Mouse (Mus musculus): Measurements from ENCODE around the gene Bpifb3. TPM values are rescaled to one million over a fixed set of nuclear protein-coding genes. Genes with fewer than 3 reads are reported as not detected.

Bpifb3 gene
- polyA plus RNA-seq (2014; fragmentation: Nextera tagmentation; extraction: Ambion mirVana): not detected in 2 replicates

DNA sequence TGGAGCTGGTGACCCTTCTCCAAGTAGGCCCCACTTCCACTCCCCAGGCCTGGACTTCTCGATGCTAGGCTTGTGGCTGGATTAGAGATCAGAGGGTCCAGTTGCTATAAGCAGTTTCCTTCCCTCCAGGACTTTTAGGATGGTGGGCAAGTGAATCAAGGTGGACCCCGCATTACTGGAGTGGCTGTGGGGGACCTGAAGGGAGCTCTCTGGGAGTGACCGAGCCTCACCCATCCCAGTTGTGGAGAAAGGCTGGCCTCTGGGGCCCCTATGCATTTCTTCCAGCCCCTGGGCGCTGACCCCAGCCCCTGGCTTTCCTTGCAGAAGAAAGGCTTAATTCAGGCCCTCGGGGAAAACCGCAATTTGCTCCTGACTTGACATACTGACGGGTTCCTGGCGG, at the start of gene Bpifb3:
TSS of gene Bpifb3 (plus strand) at position 301 of the 400 bp plus-strand sequence.
- Histone ChIP-seq H3K9ac (ENCODE audit: low read length) (no peak within 1 kb of the TSS), H3K27me3 (ENCODE audit: control insufficient read depth, insufficient read depth, low read length) (no peaks in the 10 kb centered on the region), H3K4me2 (ENCODE audit: low read length) (no peak within 1 kb of the TSS), H3K27ac (replicated peaks in 1 of 2; ENCODE audit: control insufficient read depth in 1 of 2, insufficient read depth in 1 of 2, low read depth in 2 of 2, low read length in 2 of 2) (no peak within 1 kb of the TSS), H3K36me3 (ENCODE audit: control insufficient read depth, insufficient read depth, low read length) (no peaks in the 10 kb centered on the region), H3K4me1 (ENCODE audit: control insufficient read depth in 2 of 2, insufficient read depth in 2 of 2, low read length in 2 of 2) (0 out of 4 replicates have a peak, but pooled peaks cover 0 to 2% of the 10 kb centered on the region in 2 experiments), H3K9me3 (ENCODE audit: control insufficient read depth, low read length) (no peaks in the 10 kb centered on the region), H3K4me3 (ENCODE audit: control insufficient read depth in 1 of 2, insufficient read depth in 1 of 2, low read depth in 1 of 2, low read length in 2 of 2) (no peak within 1 kb of the TSS)
- no peak for ATAC-seq (ENCODE audit: insufficient number of reproducible peaks, insufficient read depth, low FRiP score, low read depth)
- WGBS: 73% methylated on average over 8 of the region's 8 CpGs

DNA sequence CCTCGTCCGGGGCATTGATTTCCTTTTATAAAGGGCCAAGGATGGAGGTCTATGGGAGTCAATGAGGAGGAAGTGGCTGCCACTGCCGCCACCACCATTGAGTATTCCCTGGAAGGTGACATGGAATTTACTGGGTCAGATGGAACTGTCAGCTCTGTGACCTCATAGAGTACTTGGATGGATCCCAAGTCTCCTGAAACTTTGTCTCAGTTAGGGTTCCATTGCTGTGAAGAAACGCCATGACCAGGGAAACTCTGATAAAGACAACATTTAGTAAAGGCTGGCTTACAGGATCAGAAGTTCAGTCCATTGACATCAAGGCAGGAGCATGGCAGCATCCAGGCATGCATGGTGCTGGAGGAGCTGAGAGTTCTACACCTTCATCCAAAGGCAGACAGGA, 47.0 kb upstream of the Bpifb3 start, which contains the start of gene Sun5:
TSS of gene Sun5 (minus strand) at position 101 of the 400 bp plus-strand sequence.
- Histone ChIP-seq H3K4me1 (ENCODE audit: control insufficient read depth in 2 of 2, insufficient read depth in 2 of 2, low read length in 2 of 2) (no peaks in the 10 kb centered on the region), H3K9ac (ENCODE audit: low read length) (no peak within 1 kb of the TSS), H3K4me3 (ENCODE audit: control insufficient read depth in 1 of 2, insufficient read depth in 1 of 2, low read depth in 1 of 2, low read length in 2 of 2) (no peak within 1 kb of the TSS), H3K27ac (replicated peaks in 1 of 2; ENCODE audit: control insufficient read depth in 1 of 2, insufficient read depth in 1 of 2, low read depth in 2 of 2, low read length in 2 of 2) (no peak within 1 kb of the TSS), H3K27me3 (ENCODE audit: control insufficient read depth, insufficient read depth, low read length) (no peaks in the 10 kb centered on the region), H3K36me3 (ENCODE audit: control insufficient read depth, insufficient read depth, low read length) (no peaks in the 10 kb centered on the region), H3K9me3 (ENCODE audit: control insufficient read depth, low read length) (no peaks in the 10 kb centered on the region), H3K4me2 (ENCODE audit: low read length) (no peak within 1 kb of the TSS)
- ATAC-seq (ENCODE audit: insufficient number of reproducible peaks, insufficient read depth, low FRiP score, low read depth): no peak
- WGBS: 82% methylated on average over 4 of the region's 4 CpGs

DNA sequence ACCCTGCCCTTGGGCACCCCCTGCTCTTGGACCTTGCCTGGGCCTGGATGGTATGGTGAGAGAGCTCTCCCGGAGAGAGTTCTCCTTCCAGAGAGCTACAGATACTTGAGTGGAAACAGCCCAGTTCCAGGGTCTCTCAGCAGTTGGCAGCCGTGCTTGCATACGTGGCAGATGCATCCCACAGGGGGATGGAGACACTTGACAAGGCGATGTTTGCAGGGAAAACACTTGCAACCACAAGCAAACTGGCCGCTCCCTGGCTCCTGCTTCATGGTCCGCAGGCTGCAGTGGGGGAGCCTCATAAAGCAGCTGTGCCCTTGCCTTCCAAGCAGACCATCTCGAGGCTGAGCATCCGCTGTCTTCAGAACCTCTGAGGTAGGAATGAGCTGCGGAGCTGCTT, 43.3 kb upstream of the Bpifb3 start, which contains the start of gene Bpifb2:
TSS of gene Bpifb2 (plus strand) at position 301 of the 400 bp plus-strand sequence.
- H3K27me3 ChIP-seq (ENCODE audit: control insufficient read depth, insufficient read depth, low read length): no peaks in the 10 kb centered on the region
- ATAC-seq (ENCODE audit: insufficient number of reproducible peaks, insufficient read depth, low FRiP score, low read depth): no peak
- no peaks in the 10 kb centered on the region for H3K36me3 ChIP-seq (ENCODE audit: control insufficient read depth, insufficient read depth, low read length)
- H3K4me2 ChIP-seq (ENCODE audit: low read length): no peak within 1 kb of the TSS
- no peak within 1 kb of the TSS for H3K9ac ChIP-seq (ENCODE audit: low read length)
- no peaks in the 10 kb centered on the region for H3K4me1 ChIP-seq (ENCODE audit: control insufficient read depth in 2 of 2, insufficient read depth in 2 of 2, low read length in 2 of 2)
- WGBS: 61% methylated on average over 9 of the region's 9 CpGs
- no peaks in the 10 kb centered on the region for H3K9me3 ChIP-seq (ENCODE audit: control insufficient read depth, low read length)
- H3K27ac ChIP-seq (replicated peaks in 1 of 2; ENCODE audit: control insufficient read depth in 1 of 2, insufficient read depth in 1 of 2, low read depth in 2 of 2, low read length in 2 of 2): no peak within 1 kb of the TSS
- H3K4me3 ChIP-seq (ENCODE audit: control insufficient read depth in 1 of 2, insufficient read depth in 1 of 2, low read depth in 1 of 2, low read length in 2 of 2): no peak within 1 kb of the TSS

DNA sequence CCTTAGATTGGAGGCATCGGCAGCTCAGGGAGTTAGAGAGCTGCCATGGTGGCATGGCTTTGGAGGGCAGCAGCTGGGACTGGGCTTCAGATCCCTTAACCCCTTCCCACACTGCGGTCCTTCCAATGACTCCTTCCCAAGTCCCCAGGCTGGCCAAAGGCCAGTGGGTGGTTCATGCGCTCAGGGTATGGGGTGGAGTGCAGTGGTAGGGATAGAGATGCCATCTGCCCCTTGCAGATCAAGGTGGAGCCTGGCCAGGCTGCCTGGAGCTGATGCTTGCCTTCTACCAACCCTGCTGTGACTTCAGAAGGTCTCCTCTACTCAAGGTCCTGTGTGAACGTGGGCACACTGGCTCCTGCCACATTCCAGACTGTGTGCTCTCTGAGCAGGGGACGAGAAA, 18.9 kb upstream of the Bpifb3 start:
- 75% methylated on average over 5 of the region's 5 CpGs for WGBS
- Histone ChIP-seq H3K4me2 (ENCODE audit: low read length) (no peak overlapping the region), H3K27me3 (ENCODE audit: control insufficient read depth, insufficient read depth, low read length) (no peaks in the 10 kb centered on the region), H3K9me3 (ENCODE audit: control insufficient read depth, low read length) (no peaks in the 10 kb centered on the region), H3K9ac (ENCODE audit: low read length) (no peak overlapping the region), H3K36me3 (ENCODE audit: control insufficient read depth, insufficient read depth, low read length) (no peaks in the 10 kb centered on the region), H3K27ac (replicated peaks in 1 of 2; ENCODE audit: control insufficient read depth in 1 of 2, insufficient read depth in 1 of 2, low read depth in 2 of 2, low read length in 2 of 2) (no peak overlapping the region), H3K4me1 (ENCODE audit: control insufficient read depth in 2 of 2, insufficient read depth in 2 of 2, low read length in 2 of 2) (peaks cover 0 to 2% of the 10 kb centered on the region in 2 experiments; a peak in 1 of 4 replicates), H3K4me3 (ENCODE audit: control insufficient read depth in 1 of 2, insufficient read depth in 1 of 2, low read depth in 1 of 2, low read length in 2 of 2) (no peak overlapping the region)
- no peak for ATAC-seq (ENCODE audit: insufficient number of reproducible peaks, insufficient read depth, low FRiP score, low read depth)

DNA sequence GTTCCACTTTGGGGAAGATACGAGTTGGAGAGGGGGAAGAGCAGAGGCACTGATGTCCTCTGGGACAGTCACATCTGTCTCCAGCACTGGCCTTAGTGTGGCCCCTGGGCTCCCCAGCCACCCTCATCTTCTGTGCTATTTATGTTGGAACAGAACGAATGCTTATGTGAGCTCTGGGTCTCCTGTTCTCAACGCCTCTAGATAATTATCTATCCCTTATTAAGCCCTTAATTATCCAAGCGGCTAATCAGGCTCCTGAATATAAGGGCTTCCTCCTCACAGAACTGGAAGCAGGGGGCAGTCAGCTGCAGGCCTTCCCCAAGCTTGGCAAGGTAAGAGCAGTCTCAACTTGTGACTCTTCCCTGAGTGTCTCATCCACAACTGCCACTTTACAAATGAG, 17.9 kb upstream of the Bpifb3 start, which contains the start of gene Bpifb6:
TSS of gene Bpifb6 (plus strand) at position 301 of the 400 bp plus-strand sequence.
- no peak within 1 kb of the TSS for H3K4me2 ChIP-seq (ENCODE audit: low read length)
- H3K9me3 ChIP-seq (ENCODE audit: control insufficient read depth, low read length): no peaks in the 10 kb centered on the region
- no peak for ATAC-seq (ENCODE audit: insufficient number of reproducible peaks, insufficient read depth, low FRiP score, low read depth)
- H3K27ac ChIP-seq (replicated peaks in 1 of 2; ENCODE audit: control insufficient read depth in 1 of 2, insufficient read depth in 1 of 2, low read depth in 2 of 2, low read length in 2 of 2): no peak within 1 kb of the TSS
- WGBS: 63% methylated on average over 4 of the region's 4 CpGs
- no peak within 1 kb of the TSS for H3K9ac ChIP-seq (ENCODE audit: low read length)
- no peaks in the 10 kb centered on the region for H3K36me3 ChIP-seq (ENCODE audit: control insufficient read depth, insufficient read depth, low read length)
- H3K4me3 ChIP-seq (ENCODE audit: control insufficient read depth in 1 of 2, insufficient read depth in 1 of 2, low read depth in 1 of 2, low read length in 2 of 2): no peak within 1 kb of the TSS
- peaks cover 0 to under 1% of the 10 kb centered on the region in 2 experiments; a peak in 1 of 4 replicates for H3K4me1 ChIP-seq (ENCODE audit: control insufficient read depth in 2 of 2, insufficient read depth in 2 of 2, low read length in 2 of 2)
- no peaks in the 10 kb centered on the region for H3K27me3 ChIP-seq (ENCODE audit: control insufficient read depth, insufficient read depth, low read length)

DNA sequence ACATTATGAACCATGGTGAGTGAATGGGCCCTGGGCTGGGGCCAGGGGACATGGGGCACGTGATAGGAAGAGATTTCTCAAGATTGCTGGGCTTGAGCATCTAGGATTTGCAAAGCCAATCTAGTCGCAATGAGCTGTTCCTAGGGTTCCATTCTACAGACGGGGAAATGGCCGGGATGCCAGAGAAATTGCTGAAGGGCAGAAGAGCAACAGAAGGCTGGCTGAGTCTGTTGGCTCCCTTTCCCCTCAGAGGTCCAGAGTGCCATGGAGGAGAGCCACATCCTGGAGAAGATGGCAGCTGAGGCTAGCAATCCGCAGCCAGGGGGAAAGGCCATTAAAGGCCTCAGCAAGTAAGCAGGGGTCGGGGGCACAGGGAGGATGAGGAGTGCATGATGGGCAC, 15.3 kb upstream of the Bpifb3 start:
- no peaks in the 10 kb centered on the region for H3K4me1 ChIP-seq (ENCODE audit: control insufficient read depth in 2 of 2, insufficient read depth in 2 of 2, low read length in 2 of 2)
- WGBS: 71% methylated on average over 6 of the region's 6 CpGs
- no peaks in the 10 kb centered on the region for H3K27me3 ChIP-seq (ENCODE audit: control insufficient read depth, insufficient read depth, low read length)
- H3K36me3 ChIP-seq (ENCODE audit: control insufficient read depth, insufficient read depth, low read length): no peaks in the 10 kb centered on the region
- no peaks in the 10 kb centered on the region for H3K9me3 ChIP-seq (ENCODE audit: control insufficient read depth, low read length)
- H3K4me2 ChIP-seq (ENCODE audit: low read length): no peak overlapping the region
- ATAC-seq (ENCODE audit: insufficient number of reproducible peaks, insufficient read depth, low FRiP score, low read depth): no peak
- no peak overlapping the region for H3K4me3 ChIP-seq (ENCODE audit: control insufficient read depth in 1 of 2, insufficient read depth in 1 of 2, low read depth in 1 of 2, low read length in 2 of 2)
- no peak overlapping the region for H3K27ac ChIP-seq (replicated peaks in 1 of 2; ENCODE audit: control insufficient read depth in 1 of 2, insufficient read depth in 1 of 2, low read depth in 2 of 2, low read length in 2 of 2)
- H3K9ac ChIP-seq (ENCODE audit: low read length): no peak overlapping the region

DNA sequence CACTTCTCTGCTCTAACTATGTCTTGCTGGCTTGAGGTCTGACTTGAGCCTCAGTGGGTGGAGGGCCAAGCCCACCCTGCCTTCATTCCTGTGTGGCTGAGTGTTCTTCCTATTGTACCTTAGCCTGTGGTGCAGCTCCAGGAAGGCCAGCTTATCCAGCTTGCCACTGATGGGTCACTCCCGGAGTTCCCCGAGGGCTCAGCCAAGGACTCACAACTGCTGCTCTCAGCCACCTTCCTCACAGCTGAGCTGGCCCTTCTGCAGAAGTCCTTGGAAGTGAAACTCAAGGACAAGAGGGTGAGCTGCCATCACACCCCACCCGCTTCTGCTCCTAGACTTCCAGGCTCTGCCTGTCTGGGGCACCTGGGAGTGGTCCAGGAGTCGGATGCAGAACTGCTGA, 11.4 kb upstream of the Bpifb3 start:
- H3K27me3 ChIP-seq (ENCODE audit: control insufficient read depth, insufficient read depth, low read length): no peaks in the 10 kb centered on the region
- no peaks in the 10 kb centered on the region for H3K4me1 ChIP-seq (ENCODE audit: control insufficient read depth in 2 of 2, insufficient read depth in 2 of 2, low read length in 2 of 2)
- H3K27ac ChIP-seq (replicated peaks in 1 of 2; ENCODE audit: control insufficient read depth in 1 of 2, insufficient read depth in 1 of 2, low read depth in 2 of 2, low read length in 2 of 2): no peak overlapping the region
- 81% methylated on average over 4 of the region's 4 CpGs for WGBS
- no peak overlapping the region for H3K4me2 ChIP-seq (ENCODE audit: low read length)
- no peak overlapping the region for H3K9ac ChIP-seq (ENCODE audit: low read length)
- H3K36me3 ChIP-seq (ENCODE audit: control insufficient read depth, insufficient read depth, low read length): no peaks in the 10 kb centered on the region
- no peaks in the 10 kb centered on the region for H3K9me3 ChIP-seq (ENCODE audit: control insufficient read depth, low read length)
- ATAC-seq (ENCODE audit: insufficient number of reproducible peaks, insufficient read depth, low FRiP score, low read depth): no peak
- no peak overlapping the region for H3K4me3 ChIP-seq (ENCODE audit: control insufficient read depth in 1 of 2, insufficient read depth in 1 of 2, low read depth in 1 of 2, low read length in 2 of 2)

DNA sequence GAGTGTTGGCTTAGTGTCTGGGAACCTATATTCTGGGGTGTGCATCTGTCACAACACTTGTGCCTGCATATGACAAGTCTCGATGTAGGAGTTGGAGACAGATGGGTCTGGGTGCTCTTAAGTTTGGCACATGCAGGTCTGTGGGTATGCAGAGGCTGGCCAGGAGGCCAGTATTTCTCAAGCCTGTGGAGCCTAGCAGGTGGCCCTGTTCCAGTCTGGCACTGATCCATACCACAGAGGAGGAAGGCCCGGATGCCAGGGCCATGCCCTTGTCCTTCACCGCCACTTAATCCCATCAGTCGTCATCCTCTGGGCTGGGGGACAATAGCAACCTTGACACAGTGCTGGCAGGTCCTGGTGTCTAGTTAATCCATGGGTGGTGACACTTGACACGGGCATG, 3.9 kb upstream of the Bpifb3 start:
- Histone ChIP-seq H3K4me3 (ENCODE audit: control insufficient read depth in 1 of 2, insufficient read depth in 1 of 2, low read depth in 1 of 2, low read length in 2 of 2) (no peak overlapping the region), H3K9me3 (ENCODE audit: control insufficient read depth, low read length) (no peaks in the 10 kb centered on the region), H3K4me1 (ENCODE audit: control insufficient read depth in 2 of 2, insufficient read depth in 2 of 2, low read length in 2 of 2) (0 out of 4 replicates have a peak, but pooled peaks cover 0 to 2% of the 10 kb centered on the region in 2 experiments), H3K27ac (replicated peaks in 1 of 2; ENCODE audit: control insufficient read depth in 1 of 2, insufficient read depth in 1 of 2, low read depth in 2 of 2, low read length in 2 of 2) (no peak overlapping the region), H3K9ac (ENCODE audit: low read length) (no peak overlapping the region), H3K36me3 (ENCODE audit: control insufficient read depth, insufficient read depth, low read length) (no peaks in the 10 kb centered on the region), H3K4me2 (ENCODE audit: low read length) (no peak overlapping the region), H3K27me3 (ENCODE audit: control insufficient read depth, insufficient read depth, low read length) (no peaks in the 10 kb centered on the region)
- WGBS: 41% methylated on average over 5 of the region's 5 CpGs
- no peak for ATAC-seq (ENCODE audit: insufficient number of reproducible peaks, insufficient read depth, low FRiP score, low read depth)
